Mouse (Mus musculus): ENCODE results near the gene Atp6v1a. TPM values are rescaled to one million over a fixed set of nuclear protein-coding genes. Genes with fewer than 3 reads are reported as not detected.

Atp6v1a gene
- polyA plus RNA-seq, 1 experiment from 2014 or later: 47.0 TPM

- H3K4me1 ChIP-seq (ENCODE audit: control insufficient read depth, insufficient read depth, low read length): no peaks in the 10 kb centered on the region
- no peak overlapping the region for H3K27ac ChIP-seq (ENCODE audit: low read depth, low read length)
- no peak overlapping the region for H3K9ac ChIP-seq (ENCODE audit: low read depth, low read length)
- H3K36me3 ChIP-seq (ENCODE audit: control insufficient read depth, insufficient read depth, low read length): no peaks in the 10 kb centered on the region
- no peak for ATAC-seq (replicated peaks; ENCODE audit: insufficient number of reproducible peaks, low FRiP score, low TSS enrichment)
- no peak overlapping the region for H3K4me3 ChIP-seq (ENCODE audit: low read depth, low read length)
- no peaks in the 10 kb centered on the region for H3K9me3 ChIP-seq (replicated peaks; ENCODE audit: control insufficient read depth, low read length)
- WGBS (ENCODE audit: insufficient replicate concordance): 100% methylated on average over 1 of the region's 1 CpGs
- H3K27me3 ChIP-seq (ENCODE audit: control insufficient read depth, insufficient read depth, low read length): no peaks in the 10 kb centered on the region
- no peak overlapping the region for H3K4me2 ChIP-seq
Observed at GRCm38 (mm10) chr16:44149002-44149767, 9.7 kb upstream of the Atp6v1a start.

- Histone ChIP-seq H3K4me1 (ENCODE audit: control insufficient read depth, insufficient read depth, low read length) (peaks cover 10% of the 10 kb centered on the region; the same call in 1 of the 2 replicates), H3K9ac (ENCODE audit: low read depth, low read length) (no peak overlapping the region), H3K27ac (ENCODE audit: low read depth, low read length) (no peak overlapping the region), H3K36me3 (ENCODE audit: control insufficient read depth, insufficient read depth, low read length) (no peaks in the 10 kb centered on the region), H3K9me3 (replicated peaks; ENCODE audit: control insufficient read depth, low read length) (no peaks in the 10 kb centered on the region), H3K27me3 (ENCODE audit: control insufficient read depth, insufficient read depth, low read length) (no peaks in the 10 kb centered on the region), H3K4me3 (ENCODE audit: low read depth, low read length) (peak overlapping the region; percentile 90; the same call in 1 of the 2 replicates), H3K4me2 (peak overlapping the region; percentile 54)
- no peak for ATAC-seq (replicated peaks; ENCODE audit: insufficient number of reproducible peaks, low FRiP score, low TSS enrichment)
- WGBS (ENCODE audit: insufficient replicate concordance): 48% methylated on average over 6 of the region's 6 CpGs
Observed at GRCm38 (mm10) chr16:44141483-44141882, 2.0 kb upstream of the Atp6v1a start.

- Histone ChIP-seq H3K9me3 (replicated peaks; ENCODE audit: control insufficient read depth, low read length) (no peaks in the 10 kb centered on the region), H3K4me2 (peak overlapping the region; percentile 54), H3K27me3 (ENCODE audit: control insufficient read depth, insufficient read depth, low read length) (no peaks in the 10 kb centered on the region), H3K9ac (ENCODE audit: low read depth, low read length) (peak overlapping the region; percentile 94), H3K4me3 (ENCODE audit: low read depth, low read length) (peak overlapping the region; percentile 90), H3K4me1 (ENCODE audit: control insufficient read depth, insufficient read depth, low read length) (peaks cover 10% of the 10 kb centered on the region; the same call in 1 of the 2 replicates), H3K27ac (ENCODE audit: low read depth, low read length) (peak overlapping the region; percentile 99), H3K36me3 (ENCODE audit: control insufficient read depth, insufficient read depth, low read length) (no peaks in the 10 kb centered on the region)
- WGBS (ENCODE audit: insufficient replicate concordance): under 1% methylated on average over 43 of the region's 44 CpGs
- ATAC-seq (replicated peaks; ENCODE audit: insufficient number of reproducible peaks, low FRiP score, low TSS enrichment): peak; percentile 50
Observed at GRCm38 (mm10) chr16:44140186-44140787, 782 bp upstream of the Atp6v1a start.

GRCm38 (mm10) chr16:44138979-44139535 lies 448 bp downstream of the Atp6v1a start:
- Histone ChIP-seq H3K9me3 (replicated peaks; ENCODE audit: control insufficient read depth, low read length) (no peaks in the 10 kb centered on the region), H3K36me3 (ENCODE audit: control insufficient read depth, insufficient read depth, low read length) (no peaks in the 10 kb centered on the region), H3K4me3 (ENCODE audit: low read depth, low read length) (peak overlapping the region; percentile 90), H3K4me1 (ENCODE audit: control insufficient read depth, insufficient read depth, low read length) (peaks cover 10% of the 10 kb centered on the region; the same call in 1 of the 2 replicates), H3K27ac (ENCODE audit: low read depth, low read length) (peak overlapping the region; percentile 99), H3K9ac (ENCODE audit: low read depth, low read length) (peak overlapping the region; percentile 94), H3K4me2 (peak overlapping the region; percentile 98), H3K27me3 (ENCODE audit: control insufficient read depth, insufficient read depth, low read length) (no peaks in the 10 kb centered on the region)
- peak; percentile 86 for ATAC-seq (replicated peaks; ENCODE audit: insufficient number of reproducible peaks, low FRiP score, low TSS enrichment)
- under 1% methylated on average over 25 of the region's 25 CpGs for WGBS (ENCODE audit: insufficient replicate concordance)

- peak overlapping the region; percentile 94 for H3K9ac ChIP-seq (ENCODE audit: low read depth, low read length)
- peaks cover 10% of the 10 kb centered on the region; the same call in 1 of the 2 replicates for H3K4me1 ChIP-seq (ENCODE audit: control insufficient read depth, insufficient read depth, low read length)
- H3K9me3 ChIP-seq (replicated peaks; ENCODE audit: control insufficient read depth, low read length): no peaks in the 10 kb centered on the region
- no peaks in the 10 kb centered on the region for H3K36me3 ChIP-seq (ENCODE audit: control insufficient read depth, insufficient read depth, low read length)
- H3K27me3 ChIP-seq (ENCODE audit: control insufficient read depth, insufficient read depth, low read length): no peaks in the 10 kb centered on the region
- ATAC-seq (replicated peaks; ENCODE audit: insufficient number of reproducible peaks, low FRiP score, low TSS enrichment): no peak
- H3K4me3 ChIP-seq (ENCODE audit: low read depth, low read length): peak overlapping the region; percentile 90
- H3K27ac ChIP-seq (ENCODE audit: low read depth, low read length): peak overlapping the region; percentile 99
- under 1% methylated on average over 24 of the region's 24 CpGs for WGBS (ENCODE audit: insufficient replicate concordance)
- H3K4me2 ChIP-seq: peak overlapping the region; percentile 98
Observed at GRCm38 (mm10) chr16:44138377-44138978, 1.0 kb downstream of the Atp6v1a start.

GRCm38 (mm10) chr16:44136511-44137021 lies 2.9 kb downstream of the Atp6v1a start:
- Histone ChIP-seq H3K36me3 (ENCODE audit: control insufficient read depth, insufficient read depth, low read length) (no peaks in the 10 kb centered on the region), H3K27ac (ENCODE audit: low read depth, low read length) (no peak overlapping the region), H3K9me3 (replicated peaks; ENCODE audit: control insufficient read depth, low read length) (no peaks in the 10 kb centered on the region), H3K4me2 (no peak overlapping the region), H3K9ac (ENCODE audit: low read depth, low read length) (no peak overlapping the region), H3K4me1 (ENCODE audit: control insufficient read depth, insufficient read depth, low read length) (peaks cover 10% of the 10 kb centered on the region; the same call in 1 of the 2 replicates), H3K4me3 (ENCODE audit: low read depth, low read length) (no peak overlapping the region), H3K27me3 (ENCODE audit: control insufficient read depth, insufficient read depth, low read length) (no peaks in the 10 kb centered on the region)
- WGBS (ENCODE audit: insufficient replicate concordance): 81% methylated on average over 6 of the region's 6 CpGs
- ATAC-seq (replicated peaks; ENCODE audit: insufficient number of reproducible peaks, low FRiP score, low TSS enrichment): no peak

- Histone ChIP-seq H3K4me3 (ENCODE audit: low read depth, low read length) (no peak overlapping the region), H3K27me3 (ENCODE audit: control insufficient read depth, insufficient read depth, low read length) (no peaks in the 10 kb centered on the region), H3K4me2 (no peak overlapping the region), H3K4me1 (ENCODE audit: control insufficient read depth, insufficient read depth, low read length) (peaks cover 6% of the 10 kb centered on the region; the same call in 1 of the 2 replicates), H3K27ac (ENCODE audit: low read depth, low read length) (no peak overlapping the region), H3K9ac (ENCODE audit: low read depth, low read length) (no peak overlapping the region), H3K36me3 (ENCODE audit: control insufficient read depth, insufficient read depth, low read length) (no peaks in the 10 kb centered on the region), H3K9me3 (replicated peaks; ENCODE audit: control insufficient read depth, low read length) (no peaks in the 10 kb centered on the region)
- ATAC-seq (replicated peaks; ENCODE audit: insufficient number of reproducible peaks, low FRiP score, low TSS enrichment): no peak
- 77% methylated on average over 3 of the region's 3 CpGs for WGBS (ENCODE audit: insufficient replicate concordance)
Observed at GRCm38 (mm10) chr16:44133187-44133586, 6.3 kb downstream of the Atp6v1a start.

- Histone ChIP-seq H3K4me1 (ENCODE audit: control insufficient read depth, insufficient read depth, low read length) (no peaks in the 10 kb centered on the region), H3K4me3 (ENCODE audit: low read depth, low read length) (no peak overlapping the region), H3K4me2 (no peak overlapping the region), H3K9ac (ENCODE audit: low read depth, low read length) (no peak overlapping the region), H3K27ac (ENCODE audit: low read depth, low read length) (no peak overlapping the region), H3K9me3 (replicated peaks; ENCODE audit: control insufficient read depth, low read length) (no peaks in the 10 kb centered on the region), H3K27me3 (ENCODE audit: control insufficient read depth, insufficient read depth, low read length) (no peaks in the 10 kb centered on the region), H3K36me3 (ENCODE audit: control insufficient read depth, insufficient read depth, low read length) (no peaks in the 10 kb centered on the region)
- ATAC-seq (replicated peaks; ENCODE audit: insufficient number of reproducible peaks, low FRiP score, low TSS enrichment): no peak
- WGBS (ENCODE audit: insufficient replicate concordance): 80% methylated on average over 4 of the region's 4 CpGs
Observed at GRCm38 (mm10) chr16:44132300-44132699, 7.2 kb downstream of the Atp6v1a start.

Data from heart, embryonic 11.5 days (tissue).